ENCODE assay signal across 9 mouse cellular contexts in the genomic region with DNA sequence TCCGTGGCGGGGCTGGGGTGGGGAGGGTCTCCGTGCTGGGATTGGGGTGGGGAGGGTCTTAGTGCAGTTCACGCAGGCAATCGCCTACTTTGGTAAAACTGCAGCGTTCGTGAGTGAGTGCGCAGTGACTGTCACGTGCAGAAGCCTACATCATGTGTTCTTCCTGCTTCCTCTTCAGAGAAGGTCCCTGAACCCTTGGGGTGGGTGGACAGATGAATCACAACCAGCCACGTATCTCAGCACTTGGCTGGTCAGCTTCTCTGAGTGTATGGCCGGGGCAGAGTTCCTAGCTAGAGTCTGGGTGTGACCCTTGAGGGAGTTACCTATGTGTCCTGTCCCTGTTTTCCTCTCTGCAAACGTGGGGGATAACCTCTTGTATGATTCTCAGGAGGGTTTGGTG. TPM values are rescaled to one million over a fixed set of nuclear protein-coding genes. Genes with fewer than 3 reads are reported as not detected.
DNase-seq lines count a peak whose midpoint lies in the region; ATAC-seq and TF ChIP-seq lines count a peak whose summit lies in the region.
"Had no signal": no experiment of that assay in that cellular context is flagged by ENCODE, and none has a peak within 500 bp of the region (broad histone marks: within the 10 kb centered on the region; RNA-seq: fewer than 3 reads in every experiment).

No protein-coding gene starts in this region.

- H3K27me3 ChIP-seq in forebrain, embryonic 12.5 days = no peaks in the 10 kb centered on the region

- H3K27ac ChIP-seq in bone marrow, adult 2 months (ENCODE audit: control insufficient read depth, insufficient read depth, low read depth, low read length, poor library complexity) = peak overlapping the region; percentile 47
- H3K27ac ChIP-seq in forebrain, embryonic 12.5 days = no peak overlapping the region

- no peaks in the 10 kb centered on the region for H3K9me3 ChIP-seq in forebrain, embryonic 12.5 days

- no peaks in the 10 kb centered on the region; the same call in 1 of the 2 replicates for H3K4me1 ChIP-seq in bone marrow, adult 2 months (ENCODE audit: control insufficient read depth, insufficient read depth, low read length)
- no peaks in the 10 kb centered on the region for H3K4me1 ChIP-seq in forebrain, embryonic 12.5 days

- intact Hi-C loops in heart, postnatal 25 days (cut with DNase I) = loop anchor here (5.0 to 10.0 kb wide), 2 partner anchors 196 to 782 kb away; a partner anchor contains a TSS

- no peaks in the 10 kb centered on the region for H3K36me3 ChIP-seq in forebrain, embryonic 12.5 days (replicated peaks)

- H3K4me3 ChIP-seq in bone marrow, adult 2 months (replicated peaks; ENCODE audit: control insufficient read depth, low read depth, low read length) = peak overlapping the region; percentile 38
- peak overlapping the region; percentile 65 for H3K4me3 ChIP-seq in forebrain, embryonic 12.5 days (replicated peaks)

- under 1% methylated on average over 12 of the region's 12 CpGs for WGBS in bone marrow, adult 2 months
- WGBS in forebrain, embryonic 12.5 days = under 1% methylated on average over 10 of the region's 12 CpGs

- peak overlapping the region; percentile 63 for H3K4me2 ChIP-seq in forebrain, embryonic 12.5 days

- TF ChIP-seq POLR2A in bone marrow, adult 2 months (IDR thresholded peaks at IDR 0.05; ENCODE audit: borderline replicate concordance, control insufficient read depth, low read depth, low read length) = no peak; the same call in 1 of the 2 replicates

- no peak for TF ChIP-seq CTCF in bone marrow, adult 2 months (IDR thresholded peaks at IDR 0.05; ENCODE audit: control insufficient read depth, insufficient read depth, low read length)

- no peak for ATAC-seq in forebrain, embryonic 12.5 days (ENCODE audit: low FRiP score)
- no peak for ATAC-seq in activated CD4-positive, CD25-positive, alpha-beta regulatory T cell, adult 4 months

- peak overlapping the region; percentile 46 for H3K9ac ChIP-seq in forebrain, embryonic 12.5 days

- peak; percentile 61 for DNase-seq in ES-CJ7 (ENCODE audit: low read depth, low spot score)
- peak; percentile 48 for DNase-seq in heart, postnatal 25 days (ENCODE audit: low spot score)
- peak; percentile 44 for DNase-seq in left cerebral cortex, adult 11 months (ENCODE audit: low spot score)
- peak; percentile 61 to 62 for DNase-seq in lung, postnatal 4 days
- DNase-seq in right cerebral cortex, postnatal 14 days = peak; percentile 45

RNA-seq across cellular contexts. Expression of a gene that starts 27.9 kb away (rescaled TPM):
- polyA plus RNA-seq in bone marrow, adult 2 months (2011; ENCODE audit: insufficient read depth, insufficient read length, low replicate concordance, missing spikeins) = not detected in 2 replicates
- polyA plus RNA-seq in forebrain, embryonic 12.5 days (2016; fragmentation: Nextera tagmentation; extraction: Ambion mirVana) = 0.04 TPM in 1 of 2 replicates, not detected in the other
- total RNA-seq in heart, postnatal 25 days (2021) = not detected
- under 1 TPM in 1 of 2 experiments, not detected in 1; 0.05 TPM for polyA plus RNA-seq in activated CD4-positive, CD25-positive, alpha-beta regulatory T cell, adult 4 months (2017; shearing (Covaris generic))
- total RNA-seq: layer of hippocampus, adult 8-10 months had no signal

RNA-seq across cellular contexts. Expression of a gene that starts 47.5 kb away (rescaled TPM):
- polyA plus RNA-seq in bone marrow, adult 2 months (2011; ENCODE audit: insufficient read depth, insufficient read length, low replicate concordance, missing spikeins) = 14.4 and 15.7 TPM in 2 replicates
- polyA plus RNA-seq in forebrain, embryonic 12.5 days (2016; fragmentation: Nextera tagmentation; extraction: Ambion mirVana) = 5.8 and 6.3 TPM in 2 replicates
- 10 to 100 TPM; 89.3 to 92.0 TPM for total RNA-seq in heart, postnatal 25 days (2021)
- 1 to 10 TPM; 6.7 to 7.3 TPM for polyA plus RNA-seq in activated CD4-positive, CD25-positive, alpha-beta regulatory T cell, adult 4 months (2017; shearing (Covaris generic))

RNA-seq across cellular contexts. Expression of a gene that starts 49.3 kb away (rescaled TPM):
- not detected in 2 replicates for polyA plus RNA-seq in bone marrow, adult 2 months (2011; ENCODE audit: insufficient read depth, insufficient read length, low replicate concordance, missing spikeins)
- not detected in 2 replicates for polyA plus RNA-seq in forebrain, embryonic 12.5 days (2016; fragmentation: Nextera tagmentation; extraction: Ambion mirVana)
- total RNA-seq in heart, postnatal 25 days (2021) = not detected
- polyA plus RNA-seq in activated CD4-positive, CD25-positive, alpha-beta regulatory T cell, adult 4 months (2017; shearing (Covaris generic)) = not detected
- total RNA-seq: layer of hippocampus, adult 8-10 months had no signal
